8 mouse cellular contexts compared by ENCODE assay signal in the genomic region with DNA sequence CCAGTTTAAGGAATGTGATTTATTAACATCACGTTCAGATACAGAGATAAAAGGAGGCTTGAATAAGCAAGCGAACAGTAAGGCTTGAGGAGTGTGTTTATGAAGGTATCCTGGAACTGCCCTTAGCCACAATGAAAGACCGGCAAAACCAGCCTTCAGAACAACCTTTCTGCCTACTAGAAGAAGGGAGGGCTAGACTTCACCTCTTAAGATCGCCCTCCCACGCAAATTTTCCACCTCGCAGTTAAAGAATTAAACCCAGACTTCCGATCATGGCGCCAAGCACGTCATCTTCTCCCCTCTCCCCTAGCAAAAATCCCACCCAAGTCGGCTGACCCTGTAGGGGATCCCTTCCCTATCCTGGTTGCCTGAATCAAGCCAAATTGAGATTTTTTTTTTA. TPM values are rescaled to one million over a fixed set of nuclear protein-coding genes. Genes with fewer than 3 reads are reported as not detected.
A peak's percentile ranks its signal among the peaks of the same experiment; 100 is the strongest.
DNase-seq lines count a peak whose midpoint lies in the region; ATAC-seq and TF ChIP-seq lines count a peak whose summit lies in the region.

No protein-coding gene starts in this region.

- peak overlapping the region; percentile 89 for H3K4me2 ChIP-seq in kidney, embryonic 16.5 days (replicated peaks; ENCODE audit: low read depth, low read length)
- peak overlapping the region; percentile 88 for H3K4me2 ChIP-seq in lung, embryonic 15.5 days

- no peaks in the 10 kb centered on the region for H3K36me3 ChIP-seq in spleen, adult 2 months (ENCODE audit: control insufficient read depth, insufficient read depth, low read length)
- no peaks in the 10 kb centered on the region for H3K36me3 ChIP-seq in heart, embryonic 10.5 days
- no peaks in the 10 kb centered on the region for H3K36me3 ChIP-seq in kidney, embryonic 16.5 days (ENCODE audit: insufficient read depth, low read length)
- H3K36me3 ChIP-seq in lung, embryonic 15.5 days, result no peaks in the 10 kb centered on the region

- no peak overlapping the region for H3K27ac ChIP-seq in spleen, adult 2 months (ENCODE audit: insufficient read depth, low read length)
- peak overlapping the region; percentile 99 for H3K27ac ChIP-seq in heart, embryonic 10.5 days
- peak overlapping the region; percentile 99 for H3K27ac ChIP-seq in kidney, embryonic 16.5 days (ENCODE audit: low read length)
- peak overlapping the region; percentile 99 for H3K27ac ChIP-seq in lung, embryonic 15.5 days

- peaks cover 11% of the 10 kb centered on the region for H3K27me3 ChIP-seq in spleen, adult 2 months (ENCODE audit: control insufficient read depth, insufficient read depth, low read length)
- H3K27me3 ChIP-seq in heart, embryonic 10.5 days (ENCODE audit: insufficient read depth, poor library complexity, severe bottlenecking), result no peaks in the 10 kb centered on the region
- H3K27me3 ChIP-seq in kidney, embryonic 16.5 days (ENCODE audit: insufficient read depth, low read length), result no peaks in the 10 kb centered on the region
- H3K27me3 ChIP-seq in lung, embryonic 15.5 days, result no peaks in the 10 kb centered on the region

- ATAC-seq in kidney, embryonic 16.5 days (ENCODE audit: low FRiP score, low TSS enrichment), result no peak
- ATAC-seq in lung, embryonic 15.5 days (ENCODE audit: borderline replicate concordance, extremely low read depth, low FRiP score, low TSS enrichment), result no peak

- DNase-seq in spleen, adult 2 months (ENCODE audit: low read depth in 1 of 2, low spot score in 2 of 2), result peak; percentile 30 to 44
- DNase-seq in spleen, postnatal 4 days (ENCODE audit: low spot score in 2 of 2), result no peak
- DNase-seq in cerebellum, adult 9-10 months, result peak; percentile 47
- no peak for DNase-seq in heart, embryonic 10.5 days (ENCODE audit: low spot score)
- peak; percentile 49 to 67 for DNase-seq in right cerebral cortex, postnatal 10 days (ENCODE audit: low spot score in 2 of 2)
- DNase-seq in Muller cell, postnatal 12 days (ENCODE audit: inconsistent ontology term), result no peak

- WGBS in spleen, adult 2 months, result 21% methylated on average over 10 of the region's 10 CpGs
- 4% methylated on average over 10 of the region's 10 CpGs for WGBS in heart, embryonic 10.5 days
- WGBS in kidney, embryonic 16.5 days, result 1% methylated on average over 10 of the region's 10 CpGs
- WGBS in lung, embryonic 15.5 days, result 2% methylated on average over 10 of the region's 10 CpGs

- H3K9ac ChIP-seq in kidney, embryonic 16.5 days (replicated peaks; ENCODE audit: low read length), result peak overlapping the region; percentile 98
- peak overlapping the region; percentile 77 for H3K9ac ChIP-seq in lung, embryonic 15.5 days

- TF ChIP-seq CTCF in spleen, adult 2 months (IDR thresholded peaks at IDR 0.05; ENCODE audit: extremely low read depth, insufficient read depth, insufficient read length, insufficient replicate concordance), result no peak

- no peaks in the 10 kb centered on the region for H3K9me3 ChIP-seq in heart, embryonic 10.5 days
- no peaks in the 10 kb centered on the region for H3K9me3 ChIP-seq in kidney, embryonic 16.5 days (ENCODE audit: low read length)
- H3K9me3 ChIP-seq in lung, embryonic 15.5 days, result no peaks in the 10 kb centered on the region

- peak overlapping the region; percentile 83 for H3K4me3 ChIP-seq in spleen, adult 2 months (ENCODE audit: extremely low read depth, insufficient read depth, insufficient read length)
- peak overlapping the region; percentile 93 for H3K4me3 ChIP-seq in heart, embryonic 10.5 days
- H3K4me3 ChIP-seq in kidney, embryonic 16.5 days (ENCODE audit: low read length), result peak overlapping the region; percentile 73
- peak overlapping the region; percentile 78 for H3K4me3 ChIP-seq in lung, embryonic 15.5 days

- TF ChIP-seq POLR2A in spleen, adult 2 months (IDR thresholded peaks at IDR 0.05; ENCODE audit: low read depth, low read length), result no peak

- peaks cover 3% of the 10 kb centered on the region; the same call in 1 of the 2 replicates for H3K4me1 ChIP-seq in spleen, adult 2 months (ENCODE audit: control insufficient read depth, insufficient read depth, insufficient read length)
- H3K4me1 ChIP-seq in heart, embryonic 10.5 days, result peaks cover 10% of the 10 kb centered on the region; the same call in 1 of the 2 replicates
- H3K4me1 ChIP-seq in kidney, embryonic 16.5 days (ENCODE audit: insufficient read depth, low read length), result peaks cover 16% of the 10 kb centered on the region
- H3K4me1 ChIP-seq in lung, embryonic 15.5 days, result peaks cover 9% of the 10 kb centered on the region

RNA-seq across cellular contexts. Expression of gene Bmpr2, which starts 1.0 kb away (rescaled TPM):
- polyA plus RNA-seq in spleen, adult 2 months (2012; rRNA removed), result 1.2 and 1.4 TPM in 2 replicates
- 6.5 and 7.0 TPM in 2 replicates for polyA plus RNA-seq in heart, embryonic 10.5 days (2016; fragmentation: Nextera tagmentation; extraction: Ambion mirVana)
- polyA plus RNA-seq in kidney, embryonic 16.5 days (2015; fragmentation: Nextera tagmentation; extraction: Ambion mirVana), result 6.5 and 7.4 TPM in 2 replicates
- polyA plus RNA-seq in lung, embryonic 15.5 days (2015; fragmentation: Nextera tagmentation; extraction: Ambion mirVana), result 8.9 and 9.5 TPM in 2 replicates

Comparison
In these comparisons a context has a peak if more than half of its experiments do, and no peak if none do; other contexts are left out.
1. DNase-seq: peak in spleen, adult 2 months (2 of 2), cerebellum, adult 9-10 months (single experiment) and right cerebral cortex, postnatal 10 days (2 of 2); none in spleen, postnatal 4 days (0 of 2), heart, embryonic 10.5 days (single experiment) and Muller cell, postnatal 12 days (single experiment).
2. Peak in every context shown above with its lines, with median percentiles within 50 percentile points of each other: H3K4me3 ChIP-seq.